Mouse (Mus musculus): Measurements from ENCODE around the gene Isy1.

DNA sequence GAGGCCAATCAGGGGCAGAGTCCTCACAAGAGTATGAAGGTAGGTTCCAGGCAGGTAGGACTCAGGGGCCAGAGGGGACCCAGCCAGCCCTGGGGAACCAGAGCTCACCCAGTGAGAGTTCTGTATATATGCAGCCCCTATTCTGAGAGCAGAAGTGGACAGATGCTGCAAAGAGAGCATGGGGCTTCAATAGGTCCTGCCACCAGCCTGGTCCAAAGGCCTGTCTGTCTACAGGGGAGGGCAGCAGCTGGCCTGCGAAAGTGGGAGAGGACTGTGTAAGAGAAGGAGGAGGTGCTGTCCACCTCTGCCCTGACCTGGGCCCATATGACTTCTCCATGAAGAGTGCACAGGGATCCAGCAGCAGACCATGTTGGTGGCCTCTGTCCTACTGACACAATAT is 61.9 kb downstream of the Isy1 start:
- TF ChIP-seq POLR2A (IDR thresholded peaks at IDR 0.05; ENCODE audit: insufficient read length, low read depth) = no peak
- TF ChIP-seq E2F4 (IDR thresholded peaks at IDR 0.05; ENCODE audit: insufficient read depth) = no peak
- TF ChIP-seq TCF12 (IDR thresholded peaks at IDR 0.05; ENCODE audit: insufficient read depth, poor library complexity, severe bottlenecking) = no peak
- TF ChIP-seq POLR2AphosphoS2 (IDR thresholded peaks at IDR 0.05; ENCODE audit: insufficient read length, low read depth) = no peak
- no peak for TF ChIP-seq MYOD1 (IDR thresholded peaks at IDR 0.05; ENCODE audit: control insufficient read depth in 1 of 3, insufficient read length in 2 of 3, low read depth in 2 of 3)
